Mouse (Mus musculus) ovary, adult 10 weeks (tissue): Measurements from ENCODE around the gene Parl. TPM values are rescaled to one million over a fixed set of nuclear protein-coding genes. Genes with fewer than 3 reads are reported as not detected.

ENCODE experiments used
- polyA plus RNA-seq: library from polyadenylated mRNA; stranded (reverse); fragments of 350-450 nt; fragmentation: Illumina TruSeq; extraction: RNeasy Lipid Tissue Mini Kit (QIAGEN cat#74804); gene quantifications from one replicate; pipeline ENCODE4 v1.2.3, GENCODE M21; 2014

Parl gene
- polyA plus RNA-seq: 76.5 TPM

GRCm38 (mm10) chr16:20301770-20302649, at the start of gene Parl:
TSS of gene Parl (minus strand) at chr16:20302387.

DNA sequence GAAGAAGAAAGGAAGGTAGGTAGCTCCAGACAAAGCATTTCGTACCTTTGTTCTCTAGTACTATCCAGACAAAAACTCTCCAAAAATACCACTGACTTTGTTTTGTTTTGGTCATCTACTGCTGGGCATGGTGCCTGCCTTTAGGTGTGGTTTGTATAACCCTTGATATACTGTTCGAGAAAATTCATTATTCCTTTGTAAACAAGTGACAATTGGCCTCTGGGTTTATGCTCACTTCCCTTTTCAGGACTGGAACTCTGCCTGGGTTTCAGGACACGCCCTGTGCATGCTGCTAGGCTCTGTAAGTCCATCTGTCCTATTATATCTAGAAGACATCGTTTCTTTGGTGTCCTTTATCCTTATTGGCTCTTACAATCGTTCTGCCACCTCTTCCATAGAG, 23.1 kb upstream of the Parl start, which contains the start of gene Cyp2ab1:
TSS of gene Cyp2ab1 (minus strand) at position 119 of the 400 bp plus-strand sequence.

DNA sequence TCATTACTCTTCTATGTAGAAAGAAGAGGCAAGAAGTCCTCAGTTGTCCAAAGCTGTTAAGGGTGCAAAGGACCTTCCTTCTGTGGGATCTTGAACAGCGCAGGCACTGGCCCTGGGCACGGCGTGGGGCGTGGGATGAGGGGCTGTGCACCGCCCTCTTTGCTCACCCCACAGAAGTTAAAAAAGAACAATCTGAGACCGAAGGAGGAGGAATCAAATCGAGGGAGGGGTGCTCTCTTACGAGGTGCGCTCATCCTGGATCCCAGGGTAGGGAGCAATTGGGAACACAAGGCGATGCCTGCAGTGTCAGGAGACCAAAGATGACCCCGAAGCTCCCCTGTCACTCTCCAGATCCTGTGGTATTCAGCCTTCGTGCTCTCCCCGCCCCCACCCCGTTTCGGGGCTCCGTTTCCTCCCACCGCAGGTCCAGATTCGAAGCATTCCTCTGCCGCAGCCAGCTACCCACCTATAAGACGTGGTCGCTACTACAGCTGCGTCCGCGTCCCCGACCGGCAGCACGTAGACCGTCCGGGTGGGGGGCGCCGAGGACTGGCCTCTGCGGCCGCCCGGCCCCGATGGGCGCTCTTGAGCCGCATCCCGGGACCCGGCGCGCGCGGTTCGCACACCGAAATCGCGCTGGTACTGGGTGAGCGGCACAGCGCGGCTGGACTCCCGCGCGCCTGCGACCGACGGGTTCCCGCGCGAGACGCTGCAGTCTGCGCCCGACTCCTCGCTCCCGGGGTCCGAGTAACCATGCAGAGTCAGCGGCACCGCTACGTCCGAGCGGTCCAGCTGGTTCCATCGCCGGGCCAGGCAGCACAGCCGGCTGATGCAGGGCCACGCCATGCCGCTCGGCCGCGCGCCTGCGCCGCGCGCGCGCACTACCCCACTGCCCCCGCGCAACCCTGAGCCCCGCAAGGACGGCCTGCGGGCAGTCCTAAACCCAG, 61.4 kb downstream of the Parl start, which contains the start of gene Map6d1:
TSS of gene Map6d1 (minus strand) at position 891 of the 947 bp plus-strand sequence.

Other genes starting within 250 kb of the Parl start
- 114 TPM for gene Klhl24, start 204.8 kb downstream of the Parl start, polyA plus RNA-seq
- gene Yeats2, start 161.3 kb downstream of the Parl start, polyA plus RNA-seq: 42.7 TPM
- gene Map6d1, start 61.0 kb downstream of the Parl start, polyA plus RNA-seq: 2.9 TPM
- gene Cyp2ab1, start 23.0 kb upstream of the Parl start, polyA plus RNA-seq: 0.20 TPM
- 32.8 TPM for gene Abcc5, start 124.0 kb upstream of the Parl start, polyA plus RNA-seq
- 8.2 TPM for gene Eif2b5, start 196.4 kb upstream of the Parl start, polyA plus RNA-seq
- 26.8 TPM for gene Dvl3, start 214.6 kb upstream of the Parl start, polyA plus RNA-seq
- 102 TPM for gene Ap2m1, start 233.1 kb upstream of the Parl start, polyA plus RNA-seq
- gene Abcf3, start 246.2 kb upstream of the Parl start, polyA plus RNA-seq: 8.6 TPM